Mouse (Mus musculus): ENCODE data around the gene Hmga1. TPM values are rescaled to one million over a fixed set of nuclear protein-coding genes. Genes with fewer than 3 reads are reported as not detected.

Gene Hmga1
- polyA plus RNA-seq, 1 experiment from 2014 or later = 116 TPM

DNA sequence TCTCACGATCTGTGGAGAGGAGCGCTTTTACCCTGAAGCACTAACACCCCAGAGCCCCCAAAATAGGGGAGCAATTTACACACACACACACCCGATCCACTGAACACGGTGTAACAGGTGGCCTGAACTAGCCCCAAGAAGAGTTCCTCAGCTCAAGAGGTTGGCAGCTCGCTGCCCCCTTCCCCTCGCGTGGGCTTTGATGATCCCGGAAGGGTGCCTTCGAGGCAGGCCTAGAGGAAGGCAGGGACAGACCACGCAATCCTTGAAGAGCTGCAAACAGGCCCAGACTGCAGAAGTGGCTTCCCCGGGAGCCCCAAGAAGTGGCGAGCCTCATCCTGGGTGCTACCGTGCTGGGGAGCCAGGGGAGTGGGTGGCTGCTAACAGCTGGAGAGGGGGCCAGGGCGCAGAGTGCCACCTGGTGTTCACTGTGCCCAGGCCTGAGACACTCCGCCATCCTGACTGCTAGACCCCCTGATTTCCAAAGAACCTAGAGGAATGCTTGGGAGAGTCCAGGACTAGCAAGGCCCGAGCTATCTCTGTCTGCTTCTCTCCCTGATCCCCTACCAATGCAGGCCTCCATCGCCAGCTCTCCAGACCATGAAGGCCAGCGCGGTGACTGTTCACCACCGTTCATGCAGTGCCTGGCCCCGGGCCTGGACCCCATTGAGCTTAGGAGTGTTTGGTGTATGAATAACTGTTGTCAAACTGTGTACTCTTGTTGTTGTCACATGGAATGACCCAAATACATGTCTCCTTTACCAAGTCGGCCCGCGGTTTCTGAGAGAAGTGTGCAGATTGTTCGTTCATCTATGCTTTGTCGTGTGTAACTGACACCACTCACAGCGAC is 42.2 kb upstream of the Hmga1 start:
- Histone ChIP-seq H3K9me3 (ENCODE audit: control insufficient read depth) (no peaks in the 10 kb centered on the region), H3K9ac (ENCODE audit: low read depth, low read length) (no peak overlapping the region), H3K27me3 (replicated peaks; ENCODE audit: control insufficient read depth, insufficient read depth, low read length) (peaks cover 62% of the 10 kb centered on the region), H3K4me2 (replicated peaks; ENCODE audit: low read depth) (peak overlapping the region; percentile 98; the same call in 1 of the 2 replicates), H3K36me3 (ENCODE audit: control insufficient read depth, insufficient read depth) (no peaks in the 10 kb centered on the region), H3K4me3 (ENCODE audit: low read depth, low read length) (peak overlapping the region; percentile 56; the same call in 1 of the 2 replicates), H3K27ac (ENCODE audit: low read depth, low read length) (no peak overlapping the region), H3K4me1 (replicated peaks; ENCODE audit: control insufficient read depth, insufficient read depth, low read length) (0 out of 2 replicates have a peak, but pooled peaks cover 3% of the 10 kb centered on the region)
- peak; percentile 57 for TF ChIP-seq CTCF (IDR thresholded peaks at IDR 0.05; ENCODE audit: low read depth)
- ATAC-seq = no peak
- WGBS = 35% methylated on average over 27 of the region's 27 CpGs

- TF ChIP-seq CTCF (IDR thresholded peaks at IDR 0.05; ENCODE audit: low read depth) = no peak
- no peak overlapping the region for H3K4me3 ChIP-seq (ENCODE audit: low read depth, low read length)
- no peak overlapping the region for H3K4me2 ChIP-seq (replicated peaks; ENCODE audit: low read depth)
- 44% methylated on average over 9 of the region's 9 CpGs for WGBS
- H3K27ac ChIP-seq (ENCODE audit: low read depth, low read length) = no peak overlapping the region
- no peaks in the 10 kb centered on the region for H3K9me3 ChIP-seq (ENCODE audit: control insufficient read depth)
- H3K27me3 ChIP-seq (replicated peaks; ENCODE audit: control insufficient read depth, insufficient read depth, low read length) = peaks cover 41% of the 10 kb centered on the region
- no peaks in the 10 kb centered on the region for H3K36me3 ChIP-seq (ENCODE audit: control insufficient read depth, insufficient read depth)
- no peaks in the 10 kb centered on the region for H3K4me1 ChIP-seq (replicated peaks; ENCODE audit: control insufficient read depth, insufficient read depth, low read length)
- no peak for ATAC-seq
- H3K9ac ChIP-seq (ENCODE audit: low read depth, low read length) = no peak overlapping the region
Observed at GRCm38 (mm10) chr17:27518296-27518695, 38.0 kb upstream of the Hmga1 start.

DNA sequence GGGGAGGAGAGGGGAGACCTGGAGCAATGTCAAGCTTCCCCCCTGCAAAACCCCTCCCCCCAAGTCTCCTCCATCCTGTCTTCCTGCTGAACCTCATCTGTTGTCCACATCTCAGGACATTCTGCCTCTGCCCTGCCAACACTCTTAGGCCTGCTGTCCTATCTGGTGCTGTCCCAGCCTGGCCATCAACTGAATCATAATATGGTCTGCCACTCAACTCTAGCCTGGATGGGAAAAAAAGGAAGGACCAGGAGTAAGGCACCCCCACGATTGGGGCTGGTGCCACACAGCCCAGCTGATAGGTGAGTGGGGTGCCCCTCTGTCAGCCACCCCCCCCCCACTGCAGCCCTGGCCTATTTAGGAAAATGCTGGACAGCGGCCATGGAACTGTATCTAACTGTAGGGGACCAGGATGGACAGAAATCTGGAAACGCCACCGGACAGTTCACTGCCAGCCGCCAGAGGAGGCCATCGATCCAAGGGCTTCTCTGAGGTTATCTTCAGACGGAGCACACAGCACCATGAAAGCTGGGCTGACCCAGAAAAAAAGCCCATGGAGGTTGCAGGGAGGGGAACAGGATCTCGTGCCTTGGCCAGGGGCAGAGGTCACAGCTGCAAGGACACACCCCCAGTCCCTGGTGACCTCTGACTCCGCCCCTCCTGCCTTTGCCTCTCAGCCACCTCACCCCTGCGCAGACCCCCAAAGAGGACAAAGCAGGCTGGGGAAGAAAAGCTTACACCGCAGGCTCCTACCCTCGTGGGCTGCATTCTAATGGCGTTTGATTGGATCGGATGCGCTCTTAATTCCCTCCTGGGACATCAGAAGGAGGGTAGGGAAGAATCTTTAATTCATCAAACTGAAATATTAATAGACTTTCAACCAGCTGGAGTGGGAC is 37.3 kb upstream of the Hmga1 start:
- Histone ChIP-seq H3K4me1 (replicated peaks; ENCODE audit: control insufficient read depth, insufficient read depth, low read length) (no peaks in the 10 kb centered on the region), H3K4me3 (ENCODE audit: low read depth, low read length) (no peak overlapping the region), H3K4me2 (replicated peaks; ENCODE audit: low read depth) (no peak overlapping the region), H3K27me3 (replicated peaks; ENCODE audit: control insufficient read depth, insufficient read depth, low read length) (peaks cover 34% of the 10 kb centered on the region), H3K9ac (ENCODE audit: low read depth, low read length) (no peak overlapping the region), H3K27ac (ENCODE audit: low read depth, low read length) (no peak overlapping the region), H3K36me3 (ENCODE audit: control insufficient read depth, insufficient read depth) (no peaks in the 10 kb centered on the region), H3K9me3 (ENCODE audit: control insufficient read depth) (no peaks in the 10 kb centered on the region)
- no peak for TF ChIP-seq CTCF (IDR thresholded peaks at IDR 0.05; ENCODE audit: low read depth)
- WGBS = 56% methylated on average over 15 of the region's 15 CpGs
- ATAC-seq = no peak

DNA sequence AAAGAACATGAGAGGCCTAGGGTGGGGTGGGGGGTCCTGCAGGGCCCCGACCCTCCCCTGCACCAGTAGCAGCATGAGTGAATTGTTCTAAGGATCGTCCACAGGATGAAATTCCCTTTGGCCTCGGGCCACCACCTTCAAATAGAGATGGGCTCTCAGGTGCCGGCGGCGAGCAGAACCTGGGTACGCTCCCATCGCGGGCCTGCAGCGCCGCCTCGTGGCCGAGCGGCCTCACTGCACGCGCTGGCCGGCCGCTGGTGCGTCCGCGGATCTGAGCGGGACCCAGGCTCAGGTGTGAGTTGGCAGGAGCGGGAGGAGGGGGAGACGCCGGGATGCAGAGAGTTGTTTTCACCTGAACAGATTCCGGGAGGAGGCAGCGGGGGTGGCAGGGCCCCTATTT is 35.7 kb upstream of the Hmga1 start:
- TF ChIP-seq CTCF (IDR thresholded peaks at IDR 0.05; ENCODE audit: low read depth) = peak; percentile 100
- no peak overlapping the region for H3K9ac ChIP-seq (ENCODE audit: low read depth, low read length)
- no peaks in the 10 kb centered on the region for H3K36me3 ChIP-seq (ENCODE audit: control insufficient read depth, insufficient read depth)
- WGBS = under 1% methylated on average over 27 of the region's 27 CpGs
- peaks cover 22% of the 10 kb centered on the region for H3K27me3 ChIP-seq (replicated peaks; ENCODE audit: control insufficient read depth, insufficient read depth, low read length)
- no peak overlapping the region for H3K4me3 ChIP-seq (ENCODE audit: low read depth, low read length)
- no peaks in the 10 kb centered on the region for H3K9me3 ChIP-seq (ENCODE audit: control insufficient read depth)
- ATAC-seq = peak; percentile 44; the same call in 1 of the 2 replicates
- no peak overlapping the region for H3K27ac ChIP-seq (ENCODE audit: low read depth, low read length)
- H3K4me1 ChIP-seq (replicated peaks; ENCODE audit: control insufficient read depth, insufficient read depth, low read length) = no peaks in the 10 kb centered on the region
- 0 out of 2 replicates have a peak overlapping the region, but pooled peaks have one; percentile 24 for H3K4me2 ChIP-seq (replicated peaks; ENCODE audit: low read depth)

DNA sequence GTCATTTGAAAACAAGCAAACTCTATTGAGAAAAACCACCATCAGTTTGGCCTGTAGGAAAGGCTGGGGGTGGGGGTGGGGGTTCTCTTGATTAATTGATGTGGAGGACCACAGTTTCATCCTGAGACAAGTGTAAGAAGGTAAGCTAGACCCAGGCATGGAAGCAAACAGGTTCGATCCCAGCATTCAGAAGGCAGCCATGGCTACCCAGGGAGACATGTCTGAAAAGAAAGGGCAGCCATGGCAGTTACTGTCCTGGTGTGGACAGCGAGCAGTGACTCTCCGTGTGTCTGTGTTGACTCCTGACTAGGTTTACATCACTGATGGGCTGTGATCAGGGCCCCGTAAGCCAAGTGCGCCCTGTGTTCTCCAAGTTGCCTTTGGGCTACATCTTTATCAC is 35.0 kb upstream of the Hmga1 start, which contains the start of gene Grm4:
Gene Grm4, minus strand, starts transcription at position 101 of the 400 bp plus-strand sequence.
- Histone ChIP-seq H3K27me3 (replicated peaks; ENCODE audit: control insufficient read depth, insufficient read depth, low read length) (peaks cover 22% of the 10 kb centered on the region), H3K27ac (ENCODE audit: low read depth, low read length) (no peak within 1 kb of the TSS), H3K4me2 (replicated peaks; ENCODE audit: low read depth) (0 out of 2 replicates have a peak within 1 kb of the TSS, but pooled peaks have one; percentile 24), H3K9ac (ENCODE audit: low read depth, low read length) (no peak within 1 kb of the TSS), H3K36me3 (ENCODE audit: control insufficient read depth, insufficient read depth) (no peaks in the 10 kb centered on the region), H3K4me3 (ENCODE audit: low read depth, low read length) (no peak within 1 kb of the TSS), H3K4me1 (replicated peaks; ENCODE audit: control insufficient read depth, insufficient read depth, low read length) (no peaks in the 10 kb centered on the region), H3K9me3 (ENCODE audit: control insufficient read depth) (no peaks in the 10 kb centered on the region)
- ATAC-seq = no peak
- WGBS = 67% methylated on average over 5 of the region's 5 CpGs
- TF ChIP-seq CTCF (IDR thresholded peaks at IDR 0.05; ENCODE audit: low read depth) = no peak

DNA sequence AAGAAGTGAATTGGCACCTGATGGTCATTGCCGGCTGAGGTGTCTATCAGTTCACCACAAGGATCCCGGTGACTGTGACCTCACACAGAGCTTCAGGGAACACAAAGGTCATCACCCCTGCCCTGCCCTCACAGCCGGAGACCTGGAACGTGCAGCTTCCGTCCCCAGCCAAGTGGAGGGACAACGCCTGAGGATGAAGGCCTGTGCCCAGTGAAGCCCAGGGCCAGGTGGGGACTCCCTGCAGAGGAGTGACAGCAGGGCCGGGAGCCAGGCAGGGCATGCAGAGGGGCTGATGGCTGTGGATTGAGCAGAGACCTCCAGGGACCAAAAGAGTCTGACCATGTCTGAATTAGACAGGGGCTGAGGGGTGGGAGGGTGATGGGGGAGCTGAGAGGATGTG is 33.2 kb upstream of the Hmga1 start:
- no peaks in the 10 kb centered on the region for H3K36me3 ChIP-seq (ENCODE audit: control insufficient read depth, insufficient read depth)
- H3K4me2 ChIP-seq (replicated peaks; ENCODE audit: low read depth) = no peak overlapping the region
- H3K27me3 ChIP-seq (replicated peaks; ENCODE audit: control insufficient read depth, insufficient read depth, low read length) = peaks cover 13% of the 10 kb centered on the region
- no peak for TF ChIP-seq CTCF (IDR thresholded peaks at IDR 0.05; ENCODE audit: low read depth)
- no peaks in the 10 kb centered on the region for H3K9me3 ChIP-seq (ENCODE audit: control insufficient read depth)
- WGBS = 57% methylated on average over 7 of the region's 7 CpGs
- no peak for ATAC-seq
- H3K4me1 ChIP-seq (replicated peaks; ENCODE audit: control insufficient read depth, insufficient read depth, low read length) = no peaks in the 10 kb centered on the region
- no peak overlapping the region for H3K4me3 ChIP-seq (ENCODE audit: low read depth, low read length)
- H3K27ac ChIP-seq (ENCODE audit: low read depth, low read length) = no peak overlapping the region
- no peak overlapping the region for H3K9ac ChIP-seq (ENCODE audit: low read depth, low read length)
